Mouse (Mus musculus) small intestine, adult 2 months (tissue): ENCODE results near the gene Unc45a. TPM values are rescaled to one million over a fixed set of nuclear protein-coding genes. Genes with fewer than 3 reads are reported as not detected.
A peak's percentile ranks its signal among the peaks of the same experiment; 100 is the strongest.

Experiments
- H3K27ac ChIP-seq: fragments of 200-500 bp; 2 replicates; pipeline ENCODE4 v1.5.1; 2012; ENCODE audit warnings: low read depth, low read length, control low read depth, inconsistent platforms; ENCODE audit not compliant: insufficient read depth
- H3K27me3 ChIP-seq: fragments of 200-500 bp; 2 replicates; pipeline ENCODE4 v1.6.1; 2012; ENCODE audit warnings: mild to moderate bottlenecking, moderate library complexity, low read length, inconsistent platforms; ENCODE audit not compliant: control insufficient read depth, insufficient read depth
- H3K36me3 ChIP-seq: fragments of 200-500 bp; 2 replicates; pipeline ENCODE4 v1.6.1; 2012; ENCODE audit warnings: mild to moderate bottlenecking, low read length, control low read depth, inconsistent platforms; ENCODE audit not compliant: control insufficient read depth, insufficient read depth
- H3K4me1 ChIP-seq: fragments of 200-500 bp; 2 replicates; pipeline ENCODE4 v1.6.1; 2012; ENCODE audit warnings: low read length, inconsistent platforms, mixed read lengths; ENCODE audit not compliant: control insufficient read depth, insufficient read depth, insufficient read length
- H3K4me3 ChIP-seq: fragments of 200-500 bp; 2 replicates; pipeline ENCODE4 v1.5.1; 2012; ENCODE audit warnings: low read depth, mild to moderate bottlenecking, control low read depth, inconsistent platforms, low read length, moderate library complexity
- CTCF ChIP-seq: fragments of 200-500 bp; IDR thresholded peaks from 2 replicates; pipeline ENCODE4 v1.5.1; 2012; ENCODE audit warnings: low read depth, mild to moderate bottlenecking, control low read depth, inconsistent platforms, low read length, moderate library complexity, mixed read lengths; ENCODE audit not compliant: insufficient replicate concordance, insufficient read length; ENCODE audit errors: extremely low read depth
- POLR2A ChIP-seq: fragments of 200-500 bp; IDR thresholded peaks from 2 replicates; pipeline ENCODE4 v1.6.1; 2012; ENCODE audit warnings: low read depth, mild to moderate bottlenecking, control low read depth, inconsistent platforms, low read length, moderate library complexity
- WGBS: fragments of 180-500 bp; shearing (Covaris S2); methylation state at CpG from one replicate; pipeline ENCODE4 v1.1.7; 2018; 5-methylcytosine and 5-hydroxymethylcytosine counted together
- polyA plus RNA-seq: library from polyadenylated mRNA; depleted of rRNA; stranded (reverse); fragments of >200 nt; gene quantifications from 2 replicates; pipeline ENCODE4 v1.2.3, GENCODE M21; 2012

Gene Unc45a
- polyA plus RNA-seq, 1 experiment = 66.6 TPM

DNA sequence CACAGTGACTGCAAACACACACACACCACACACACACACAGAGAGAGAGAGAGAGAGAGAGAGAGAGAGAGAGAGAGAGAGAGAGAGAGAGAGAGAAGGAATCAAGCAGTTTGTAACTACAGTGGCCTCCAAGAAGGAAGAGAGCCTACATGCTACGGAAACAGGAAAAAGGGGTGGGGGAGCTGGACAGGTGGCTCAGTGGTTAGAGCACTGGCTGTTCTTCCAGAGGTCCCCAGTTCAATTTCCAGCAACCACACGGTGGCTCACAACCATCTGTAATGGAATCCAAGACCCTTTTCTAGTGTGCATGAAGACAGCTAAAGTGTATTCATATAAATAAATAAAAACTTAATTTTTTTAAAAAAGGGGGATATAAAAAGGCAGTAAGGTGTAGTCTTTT is 31.9 kb upstream of the Unc45a start:
- TF ChIP-seq CTCF = no peak
- TF ChIP-seq POLR2A = no peak
- no peaks in the 10 kb centered on the region for H3K27me3 ChIP-seq
- H3K4me1 ChIP-seq = peaks cover 5% of the 10 kb centered on the region
- no peak overlapping the region for H3K4me3 ChIP-seq
- no peak overlapping the region for H3K27ac ChIP-seq
- H3K36me3 ChIP-seq = no peaks in the 10 kb centered on the region
- 60% methylated on average over 2 of the region's 2 CpGs for WGBS

DNA sequence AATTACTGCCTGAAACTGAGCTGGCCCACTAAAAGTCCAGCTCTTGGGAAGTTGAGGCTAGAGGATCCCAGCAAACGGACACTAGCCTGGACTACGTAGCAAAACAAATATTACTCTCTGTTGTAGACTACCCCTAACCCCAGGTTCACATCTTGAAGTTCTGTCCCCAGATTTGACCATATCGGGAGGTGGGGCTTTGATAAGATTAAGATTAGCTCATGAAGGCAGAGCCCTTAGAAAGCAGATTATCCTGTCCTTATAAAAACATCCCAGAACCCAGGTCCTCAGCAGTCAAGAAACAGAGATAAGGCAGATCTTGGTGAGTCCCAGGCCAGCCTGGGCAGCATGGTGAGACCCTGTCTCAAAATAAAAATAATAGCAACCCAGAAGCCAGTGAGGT is 31.4 kb upstream of the Unc45a start:
- Histone ChIP-seq H3K27me3 (no peaks in the 10 kb centered on the region), H3K4me3 (no peak overlapping the region), H3K27ac (no peak overlapping the region), H3K36me3 (no peaks in the 10 kb centered on the region), H3K4me1 (peaks cover 5% of the 10 kb centered on the region)
- TF ChIP-seq POLR2A = no peak
- no peak for TF ChIP-seq CTCF
- WGBS = 75% methylated on average over 3 of the region's 3 CpGs

DNA sequence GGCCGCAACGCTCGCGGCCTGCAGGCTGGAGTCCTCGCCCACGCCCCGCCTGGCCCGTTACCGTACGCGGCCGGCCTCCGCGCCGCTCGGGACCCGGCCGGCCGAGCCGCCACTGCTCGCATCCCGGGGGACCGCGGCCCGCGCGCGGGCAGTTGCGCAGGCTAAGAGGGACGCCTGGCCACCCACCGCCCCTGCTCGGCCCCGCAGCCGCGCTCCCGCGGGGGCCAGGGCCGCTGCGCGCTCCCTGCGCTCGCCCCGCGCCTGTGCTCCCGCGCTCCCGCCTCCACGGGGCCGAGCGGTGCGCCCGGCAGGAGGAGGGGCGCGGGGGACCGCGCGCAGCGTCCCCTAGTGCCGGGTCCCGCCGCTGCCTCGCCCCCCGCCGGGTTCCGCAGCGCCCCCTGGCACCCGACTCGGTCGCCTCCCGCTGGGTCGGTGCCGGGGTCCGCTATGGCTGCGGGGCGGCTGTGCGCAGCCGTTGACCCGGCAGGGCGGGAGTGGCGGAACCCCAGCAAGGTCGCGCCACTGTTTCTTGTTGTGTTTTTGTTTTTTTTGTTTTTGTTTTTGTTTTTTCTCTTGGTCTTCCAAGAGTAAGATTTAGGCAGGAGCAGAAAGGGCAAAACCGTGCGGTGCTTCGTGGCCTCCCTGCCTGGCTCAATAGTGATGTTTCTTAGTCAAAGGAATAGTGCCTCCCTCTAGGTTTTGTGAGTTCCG is 30.4 kb upstream of the Unc45a start, which contains the start of gene Man2a2:
TSS of gene Man2a2 (minus strand) at position 335 of the 711 bp plus-strand sequence.
- H3K27ac ChIP-seq = peak within 1 kb of the TSS; percentile 42
- peak within 1 kb of the TSS; percentile 81 for H3K4me3 ChIP-seq
- peaks cover 5% of the 10 kb centered on the region for H3K4me1 ChIP-seq
- WGBS = under 1% methylated on average over 86 of the region's 86 CpGs
- TF ChIP-seq POLR2A (no peak), CTCF (peak; percentile 43; the same call in 1 of the 2 replicates)
- H3K36me3 ChIP-seq = peaks cover 5% of the 10 kb centered on the region
- H3K27me3 ChIP-seq = no peaks in the 10 kb centered on the region

DNA sequence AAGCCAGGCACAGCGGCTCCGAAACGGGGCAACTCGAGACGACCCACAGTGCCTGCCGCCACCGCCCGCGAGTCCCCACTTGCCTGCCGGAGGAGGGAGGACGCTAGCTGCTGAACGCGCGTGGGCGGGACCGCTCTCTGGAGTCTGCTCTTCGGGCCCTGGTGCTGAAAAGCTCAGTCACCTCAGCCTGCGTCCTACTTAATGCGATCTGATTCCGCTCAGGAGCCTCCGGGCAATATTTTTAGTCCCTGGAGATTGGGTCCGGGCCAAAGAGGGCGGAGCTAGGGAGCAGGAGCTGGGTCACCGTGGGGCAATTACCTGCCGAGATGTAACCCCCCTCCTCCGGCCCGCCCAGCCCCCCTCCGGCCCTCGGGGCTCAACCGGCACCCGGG is 29.8 kb upstream of the Unc45a start:
- Histone ChIP-seq H3K27me3 (no peaks in the 10 kb centered on the region), H3K4me3 (peak overlapping the region; percentile 81), H3K4me1 (peaks cover 5% of the 10 kb centered on the region), H3K36me3 (peaks cover 5% of the 10 kb centered on the region), H3K27ac (peak overlapping the region; percentile 42)
- under 1% methylated on average over 31 of the region's 31 CpGs for WGBS
- peak; percentile 21; the same call in 1 of the 2 replicates for TF ChIP-seq POLR2A
- TF ChIP-seq CTCF = no peak

DNA sequence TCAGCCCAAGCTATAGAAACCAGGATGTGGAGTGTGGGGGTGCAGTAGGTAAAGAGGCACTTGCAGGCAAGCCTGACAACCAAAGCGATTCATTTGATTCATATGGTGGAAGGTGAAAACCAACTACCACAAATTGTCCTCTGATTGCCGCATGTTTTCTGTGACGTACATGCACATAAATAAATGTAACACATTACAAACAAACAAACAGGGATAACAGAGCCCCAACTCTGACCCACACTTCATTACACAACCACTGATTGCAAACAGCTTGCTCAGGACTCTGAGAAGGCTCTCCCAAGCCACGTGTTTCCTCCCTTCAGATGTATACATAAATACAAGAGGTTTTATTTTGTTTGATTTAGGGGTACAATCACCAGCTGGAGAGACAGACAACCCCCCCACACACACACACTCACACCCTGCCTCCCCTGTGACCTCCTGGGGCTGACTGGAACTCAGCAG is 29.2 kb upstream of the Unc45a start:
- TF ChIP-seq CTCF = no peak
- TF ChIP-seq POLR2A = no peak
- 54% methylated on average over 4 of the region's 4 CpGs for WGBS
- Histone ChIP-seq H3K27me3 (no peaks in the 10 kb centered on the region), H3K4me3 (peak overlapping the region; percentile 81; the same call in 1 of the 2 replicates), H3K27ac (peak overlapping the region; percentile 42; the same call in 1 of the 2 replicates), H3K4me1 (peaks cover 3% of the 10 kb centered on the region; the same call in 1 of the 2 replicates), H3K36me3 (peaks cover 5% of the 10 kb centered on the region)

DNA sequence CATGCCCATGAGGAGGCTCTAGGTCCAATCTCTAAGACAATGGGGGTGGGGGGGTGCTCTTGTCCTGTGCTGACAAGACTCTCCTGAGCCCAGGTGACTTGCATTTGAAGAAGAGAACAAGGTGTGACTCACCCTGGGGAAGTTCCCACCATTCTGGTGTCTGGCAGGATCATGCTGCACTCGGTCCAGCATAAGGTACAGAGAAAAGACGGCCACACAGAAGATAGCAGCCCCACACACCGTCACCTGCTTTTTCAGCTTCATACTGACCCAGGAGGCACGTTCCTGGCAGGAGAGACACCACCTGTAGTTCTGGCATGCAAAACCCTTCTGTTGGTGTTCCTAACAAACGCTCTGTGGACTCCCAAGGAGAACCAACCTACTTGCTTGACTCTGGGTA is 28.7 kb upstream of the Unc45a start:
- peaks cover 3% of the 10 kb centered on the region; the same call in 1 of the 2 replicates for H3K4me1 ChIP-seq
- H3K27ac ChIP-seq = peak overlapping the region; percentile 42; the same call in 1 of the 2 replicates
- no peak overlapping the region for H3K4me3 ChIP-seq
- 67% methylated on average over 5 of the region's 5 CpGs for WGBS
- H3K36me3 ChIP-seq = peaks cover 5% of the 10 kb centered on the region
- H3K27me3 ChIP-seq = no peaks in the 10 kb centered on the region
- TF ChIP-seq POLR2A = no peak
- TF ChIP-seq CTCF = no peak

DNA sequence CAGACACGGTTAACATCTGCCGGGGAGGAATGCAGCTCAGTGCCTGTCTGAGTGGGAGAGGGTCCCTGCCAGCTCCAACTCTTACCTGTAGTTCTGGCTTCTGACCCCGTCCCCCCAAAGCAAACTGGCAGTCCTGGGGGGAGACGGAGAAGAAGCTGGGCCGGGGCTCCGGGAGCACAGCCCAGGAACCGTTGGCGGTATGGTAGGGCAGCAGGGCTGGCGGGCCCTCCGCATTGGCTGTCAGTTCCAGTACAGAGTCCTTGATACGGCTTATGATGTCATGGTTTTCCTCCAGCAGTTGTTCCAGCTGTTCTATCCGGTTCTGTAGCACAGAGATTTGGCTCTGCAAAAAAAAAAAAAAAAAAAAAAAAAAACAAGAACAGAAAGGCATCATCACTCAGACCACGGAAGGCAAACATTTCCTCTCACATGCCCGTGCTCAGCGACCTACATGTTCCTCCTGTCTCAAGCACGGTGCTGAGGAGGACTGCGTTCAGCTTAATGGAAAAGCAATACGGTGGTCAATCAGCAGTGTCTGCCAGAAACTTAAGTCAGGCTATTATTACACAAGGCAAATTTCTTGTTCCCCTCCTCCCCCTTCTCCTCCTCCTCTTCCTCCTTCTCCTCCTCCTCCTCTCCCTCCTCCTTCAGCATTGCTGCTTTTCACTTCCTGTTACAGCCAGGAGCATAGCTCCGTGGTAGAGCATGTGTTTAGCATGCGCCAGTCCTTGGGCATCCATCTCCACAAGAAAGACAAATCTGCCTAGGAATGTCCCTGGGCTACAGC is 28.0 kb upstream of the Unc45a start:
- H3K27ac ChIP-seq = peak overlapping the region; percentile 53
- TF ChIP-seq CTCF (no peak), POLR2A (no peak)
- H3K4me3 ChIP-seq = no peak overlapping the region
- H3K36me3 ChIP-seq = peaks cover 6% of the 10 kb centered on the region
- peaks cover 3% of the 10 kb centered on the region; the same call in 1 of the 2 replicates for H3K4me1 ChIP-seq
- H3K27me3 ChIP-seq = no peaks in the 10 kb centered on the region
- 78% methylated on average over 20 of the region's 20 CpGs for WGBS
